Comparison of ENCODE assay signal across 8 mouse cellular contexts in the genomic region with DNA sequence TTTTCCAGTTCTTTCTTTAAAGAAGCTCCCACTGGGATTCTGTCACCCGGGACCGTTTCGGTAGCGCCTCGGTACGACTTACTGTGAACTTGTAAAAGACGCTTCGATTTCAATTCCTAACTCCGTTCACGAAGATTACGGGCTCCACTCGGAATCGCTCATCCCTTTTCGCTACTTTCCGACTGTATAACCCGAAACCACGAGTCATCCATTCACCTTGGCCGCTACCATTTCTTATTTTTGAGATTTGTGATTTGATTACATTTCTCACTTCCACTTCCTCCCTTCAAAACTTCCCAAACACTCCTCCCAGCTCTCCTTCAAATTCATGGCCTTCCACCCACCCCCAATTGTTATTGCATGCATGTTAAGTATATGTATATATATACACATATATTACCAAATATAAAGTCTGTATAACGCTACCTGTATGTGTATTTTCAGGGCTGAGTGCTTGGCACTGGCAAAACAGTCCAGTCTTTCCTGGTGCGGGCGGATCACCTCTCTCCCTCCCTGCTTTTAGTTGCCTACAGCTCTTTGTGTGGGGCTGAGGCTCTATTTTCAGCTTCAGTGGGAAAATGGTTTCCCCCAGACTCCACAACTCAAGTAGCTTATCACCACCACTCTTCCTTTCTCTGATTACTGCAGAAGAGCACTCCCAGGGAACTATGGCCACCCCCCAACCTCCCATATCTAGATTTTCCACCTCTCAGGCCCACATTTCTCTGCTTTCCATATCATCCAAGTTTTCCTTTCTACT. TPM values are rescaled to one million over a fixed set of nuclear protein-coding genes. Genes with fewer than 3 reads are reported as not detected.
DNase-seq lines count a peak whose midpoint lies in the region; ATAC-seq and TF ChIP-seq lines count a peak whose summit lies in the region.

No protein-coding gene starts in this region.

- no peaks in the 10 kb centered on the region for H3K4me1 ChIP-seq in kidney, embryonic 14.5 days (ENCODE audit: control insufficient read depth, insufficient read depth, low read length)
- H3K4me1 ChIP-seq in embryonic facial prominence, embryonic 10.5 days: peaks cover 25% of the 10 kb centered on the region
- no peaks in the 10 kb centered on the region for H3K4me1 ChIP-seq in hindbrain, postnatal 0 days (ENCODE audit: insufficient read depth, low read length)

- no peak for ATAC-seq in kidney, embryonic 14.5 days (ENCODE audit: low FRiP score, low TSS enrichment)
- ATAC-seq in hindbrain, postnatal 0 days: peak; percentile 10; the same call in 1 of the 2 replicates

- H3K27me3 ChIP-seq in kidney, embryonic 14.5 days (ENCODE audit: control insufficient read depth, insufficient read depth, low read length): peaks cover 4% of the 10 kb centered on the region; the same call in 1 of the 2 replicates
- H3K27me3 ChIP-seq in embryonic facial prominence, embryonic 10.5 days (replicated peaks; ENCODE audit: low read depth, poor library complexity, severe bottlenecking): peaks cover 49% of the 10 kb centered on the region
- H3K27me3 ChIP-seq in hindbrain, postnatal 0 days (ENCODE audit: insufficient read depth, low read length): no peaks in the 10 kb centered on the region

- intact Hi-C loops in gastrocnemius, postnatal 36 days (cut with DNase I): no loop called here

- H3K27ac ChIP-seq in kidney, embryonic 14.5 days (ENCODE audit: low read depth, low read length): no peak overlapping the region
- H3K27ac ChIP-seq in embryonic facial prominence, embryonic 10.5 days (replicated peaks): peak overlapping the region; percentile 2; the same call in 1 of the 2 replicates
- H3K27ac ChIP-seq in hindbrain, postnatal 0 days: 0 out of 2 replicates have a peak overlapping the region, but pooled peaks have one; percentile 48

- H3K4me3 ChIP-seq in kidney, embryonic 14.5 days (ENCODE audit: low read length): peak overlapping the region; percentile 58
- H3K4me3 ChIP-seq in embryonic facial prominence, embryonic 10.5 days: peak overlapping the region; percentile 63
- peak overlapping the region; percentile 37 for H3K4me3 ChIP-seq in hindbrain, postnatal 0 days (ENCODE audit: low read length)

- H3K36me3 ChIP-seq in kidney, embryonic 14.5 days (ENCODE audit: control insufficient read depth, insufficient read depth, low read length): peaks cover 27% of the 10 kb centered on the region; the same call in 1 of the 2 replicates
- H3K36me3 ChIP-seq in embryonic facial prominence, embryonic 10.5 days (replicated peaks): peaks cover 34% of the 10 kb centered on the region
- peaks cover 33% of the 10 kb centered on the region for H3K36me3 ChIP-seq in hindbrain, postnatal 0 days (ENCODE audit: insufficient read depth, low read length)

- 7% methylated on average over 21 of the region's 21 CpGs for WGBS in kidney, embryonic 14.5 days
- 5% methylated on average over 21 of the region's 21 CpGs for WGBS in embryonic facial prominence, embryonic 10.5 days
- 5% methylated on average over 21 of the region's 21 CpGs for WGBS in hindbrain, postnatal 0 days

- peak overlapping the region; percentile 51 for H3K4me2 ChIP-seq in kidney, embryonic 14.5 days (replicated peaks; ENCODE audit: low read depth, low read length)
- H3K4me2 ChIP-seq in hindbrain, postnatal 0 days (ENCODE audit: low read depth, low read length): peak overlapping the region; percentile 63

- H3K9me3 ChIP-seq in kidney, embryonic 14.5 days (ENCODE audit: control insufficient read depth, low read length): no peaks in the 10 kb centered on the region
- no peaks in the 10 kb centered on the region for H3K9me3 ChIP-seq in embryonic facial prominence, embryonic 10.5 days
- H3K9me3 ChIP-seq in hindbrain, postnatal 0 days (ENCODE audit: low read length): no peaks in the 10 kb centered on the region

- no peak for TF ChIP-seq CTCF in hindbrain, postnatal 0 days (IDR thresholded peaks at IDR 0.05; ENCODE audit: low read depth)

- no peak for DNase-seq in kidney, postnatal 10 days
- peak; percentile 26 for DNase-seq in embryonic facial prominence, embryonic 10.5 days (ENCODE audit: low spot score)
- DNase-seq in hindbrain, postnatal 0 days (ENCODE audit: low spot score): no peak
- DNase-seq in neural tube, embryonic 10.5 days (ENCODE audit: extremely low spot score, low spot score): peak; percentile 41
- DNase-seq in cerebellum, adult 8-10 months: no peak
- no peak for DNase-seq in gastrocnemius, postnatal 36 days
- no peak for DNase-seq in kidney, postnatal 4 days

- peak overlapping the region; percentile 38; the same call in 1 of the 2 replicates for H3K9ac ChIP-seq in kidney, embryonic 14.5 days (ENCODE audit: low read depth, low read length)
- H3K9ac ChIP-seq in hindbrain, postnatal 0 days (replicated peaks; ENCODE audit: low read length): no peak overlapping the region; the same call in 1 of the 2 replicates

RNA-seq across cellular contexts. Expression of gene Hes7, which starts 9.0 kb away (rescaled TPM):
- polyA plus RNA-seq in kidney, embryonic 14.5 days (2014; fragmentation: Nextera tagmentation; extraction: Ambion mirVana): 0.23 and 0.41 TPM in 2 replicates
- 0.16 and 0.36 TPM in 2 replicates for polyA plus RNA-seq in embryonic facial prominence, embryonic 10.5 days (2016; fragmentation: Nextera tagmentation; extraction: Ambion mirVana)
- 1.4 and 2.5 TPM in 2 replicates for total RNA-seq in hindbrain, postnatal 0 days (2014; rRNA removed)
- 1.3 and 1.9 TPM in 2 replicates for polyA plus RNA-seq in hindbrain, postnatal 0 days (2015; fragmentation: Nextera tagmentation; extraction: Ambion mirVana)
- total RNA-seq in gastrocnemius, postnatal 36 days (2021): not detected

RNA-seq across cellular contexts. Expression of gene 9130213A22Rik, which starts 11.2 kb away (rescaled TPM):
- polyA plus RNA-seq in kidney, embryonic 14.5 days (2014; fragmentation: Nextera tagmentation; extraction: Ambion mirVana): 0.11 and 0.43 TPM in 2 replicates
- polyA plus RNA-seq in embryonic facial prominence, embryonic 10.5 days (2016; fragmentation: Nextera tagmentation; extraction: Ambion mirVana): 0.12 TPM in 1 of 2 replicates, not detected in the other
- 1.2 and 1.4 TPM in 2 replicates for total RNA-seq in hindbrain, postnatal 0 days (2014; rRNA removed)
- polyA plus RNA-seq in hindbrain, postnatal 0 days (2015; fragmentation: Nextera tagmentation; extraction: Ambion mirVana): 1.0 and 1.2 TPM in 2 replicates
- not detected for total RNA-seq in gastrocnemius, postnatal 36 days (2021)

RNA-seq across cellular contexts. Expression of gene Aloxe3, which starts 14.5 kb away (rescaled TPM):
- polyA plus RNA-seq in kidney, embryonic 14.5 days (2014; fragmentation: Nextera tagmentation; extraction: Ambion mirVana): 0.54 and 1.1 TPM in 2 replicates
- 0.04 and 0.19 TPM in 2 replicates for polyA plus RNA-seq in embryonic facial prominence, embryonic 10.5 days (2016; fragmentation: Nextera tagmentation; extraction: Ambion mirVana)
- total RNA-seq in hindbrain, postnatal 0 days (2014; rRNA removed): 12.5 and 14.2 TPM in 2 replicates
- polyA plus RNA-seq in hindbrain, postnatal 0 days (2015; fragmentation: Nextera tagmentation; extraction: Ambion mirVana): 13.0 and 13.5 TPM in 2 replicates
- total RNA-seq in gastrocnemius, postnatal 36 days (2021): not detected

RNA-seq across cellular contexts. Expression of gene Per1, which starts 16.2 kb away (rescaled TPM):
- 6.1 and 8.9 TPM in 2 replicates for polyA plus RNA-seq in kidney, embryonic 14.5 days (2014; fragmentation: Nextera tagmentation; extraction: Ambion mirVana)
- polyA plus RNA-seq in embryonic facial prominence, embryonic 10.5 days (2016; fragmentation: Nextera tagmentation; extraction: Ambion mirVana): 6.1 and 7.3 TPM in 2 replicates
- 24.4 and 27.1 TPM in 2 replicates for total RNA-seq in hindbrain, postnatal 0 days (2014; rRNA removed)
- polyA plus RNA-seq in hindbrain, postnatal 0 days (2015; fragmentation: Nextera tagmentation; extraction: Ambion mirVana): 11.9 and 15.9 TPM in 2 replicates
- 10 to 100 TPM; 60.9 to 89.0 TPM for total RNA-seq in gastrocnemius, postnatal 36 days (2021)

RNA-seq across cellular contexts. Expression of gene Vamp2, which starts 22.9 kb away (rescaled TPM):
- 57.5 and 86.5 TPM in 2 replicates for polyA plus RNA-seq in kidney, embryonic 14.5 days (2014; fragmentation: Nextera tagmentation; extraction: Ambion mirVana)
- polyA plus RNA-seq in embryonic facial prominence, embryonic 10.5 days (2016; fragmentation: Nextera tagmentation; extraction: Ambion mirVana): 60.9 and 70.0 TPM in 2 replicates
- total RNA-seq in hindbrain, postnatal 0 days (2014; rRNA removed): 146 and 148 TPM in 2 replicates
- 417 and 489 TPM in 2 replicates for polyA plus RNA-seq in hindbrain, postnatal 0 days (2015; fragmentation: Nextera tagmentation; extraction: Ambion mirVana)
- 10 to 100 TPM; 26.7 to 38.1 TPM for total RNA-seq in gastrocnemius, postnatal 36 days (2021)

Comparison
In these comparisons a context has a peak if more than half of its experiments do, and no peak if none do; other contexts are left out.
1. DNase-seq: peak in embryonic facial prominence, embryonic 10.5 days (single experiment) and neural tube, embryonic 10.5 days (single experiment); none in kidney, postnatal 10 days (single experiment), hindbrain, postnatal 0 days (single experiment), cerebellum, adult 8-10 months (single experiment), gastrocnemius, postnatal 36 days (0 of 2) and kidney, postnatal 4 days (0 of 2).
2. Peak in every context shown above with its lines, with median percentiles within 50 percentile points of each other: H3K4me3 ChIP-seq.